Mouse (Mus musculus) lung, adult 18-20 months (tissue): ENCODE measurements around the gene Gm10912.
"Not testable (repeated sequence)": the region's sequence is repeated elsewhere in the genome, so short reads cannot be mapped to it uniquely, and the experiment has no call there.

ENCODE experiments used
- DNase-seq, 2 experiments: peaks; one replicate each; pipeline ENCODE4 v3.0.0; 2022; ENCODE audit warnings: mixed read lengths in 2 of 2

Gm10912 gene

DNA sequence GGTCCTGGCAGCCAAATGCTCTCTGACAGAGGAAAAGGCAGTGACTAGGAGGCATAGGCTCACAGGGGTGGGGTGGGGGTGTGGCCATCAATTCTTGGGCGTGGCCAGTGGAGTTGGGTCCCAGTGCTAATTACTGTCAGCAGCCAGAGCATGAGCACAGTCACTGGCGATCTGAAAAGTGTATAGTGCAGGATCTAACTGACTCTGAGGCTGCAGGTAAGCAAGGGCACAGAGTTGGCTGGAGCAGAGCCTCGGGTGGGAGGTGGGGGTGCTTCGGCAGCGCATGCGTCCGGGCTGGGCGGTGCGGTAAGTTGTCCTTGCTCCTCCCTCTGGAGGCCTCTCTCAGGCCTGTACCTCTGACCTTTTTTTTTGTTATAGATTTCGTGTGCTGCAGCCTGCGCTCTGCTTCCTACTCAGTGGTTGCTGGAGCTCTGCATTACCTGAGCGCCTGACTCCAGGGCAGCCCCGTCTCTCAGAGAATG is 4.1 kb downstream of the Gm10912 start, which contains the start of gene Cd59b:
Gene Cd59b, plus strand, starts transcription at position 146 of the 482 bp plus-strand sequence.
- DNase-seq, result peak; percentile 51 to 64

DNA sequence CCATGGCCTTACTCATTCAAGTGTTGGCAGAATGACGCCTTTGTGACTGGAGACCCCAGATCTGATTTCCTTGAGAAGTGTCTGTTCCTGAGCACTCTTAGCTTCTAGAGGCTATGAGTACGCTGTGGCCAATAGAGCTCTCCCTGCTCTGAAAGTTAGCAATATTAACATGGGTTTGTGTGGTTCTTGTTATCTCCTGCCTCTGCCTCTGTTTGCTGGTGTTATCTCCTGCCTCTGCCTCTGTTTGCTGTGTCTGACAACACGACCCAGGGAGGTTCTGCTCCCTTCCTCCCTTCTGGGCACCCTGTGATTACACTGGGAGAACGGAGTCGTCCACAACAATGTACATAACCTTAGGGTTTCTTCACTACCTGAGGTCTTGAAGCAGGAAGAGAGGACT is 12.7 kb downstream of the Gm10912 start:
- not testable (repeated sequence) for DNase-seq

DNA sequence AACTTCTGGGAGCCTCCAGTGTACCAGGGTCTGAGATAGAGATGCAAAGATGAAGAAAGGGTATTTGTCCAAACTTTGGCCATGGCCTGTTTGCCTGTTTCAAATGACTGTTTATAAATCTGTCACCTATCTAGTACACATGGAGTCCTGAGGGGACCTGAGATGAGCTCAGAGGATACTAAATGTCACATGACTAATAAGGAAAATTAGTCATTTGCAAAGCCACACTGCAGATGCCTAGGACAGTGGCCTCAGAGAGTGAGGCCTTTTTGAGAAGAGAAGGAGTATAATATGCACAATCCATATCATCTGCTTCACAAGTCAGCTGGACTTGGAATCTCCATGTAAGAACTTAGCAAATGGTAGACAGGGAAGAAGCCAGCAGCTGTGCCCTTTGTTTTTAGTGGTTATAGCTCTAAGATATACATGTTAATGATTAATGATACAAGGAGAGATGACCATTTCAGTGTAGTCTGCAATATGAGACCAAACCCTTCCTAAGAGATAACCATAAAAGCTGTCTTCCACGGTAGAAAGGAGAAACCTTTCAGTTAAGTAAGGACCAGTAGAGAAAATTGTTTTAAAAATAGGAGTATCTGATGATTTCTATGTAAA is 15.9 kb downstream of the Gm10912 start:
- DNase-seq, result not testable (repeated sequence)

DNA sequence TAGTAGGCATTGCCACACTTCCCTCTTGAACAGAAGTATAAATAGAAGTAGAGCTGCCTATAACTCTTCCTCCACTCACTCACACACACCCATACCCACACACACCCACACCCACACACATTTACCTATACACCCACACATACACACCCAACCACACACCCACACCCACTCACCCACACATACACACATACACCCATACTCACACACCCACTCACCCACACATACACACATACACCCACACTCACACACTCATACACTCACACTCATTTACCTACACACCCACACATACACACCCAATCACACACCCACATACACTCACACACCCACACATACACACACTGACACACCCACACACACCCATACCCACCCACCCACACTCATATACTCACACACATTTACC is 16.8 kb downstream of the Gm10912 start:
- DNase-seq, result no peak

DNA sequence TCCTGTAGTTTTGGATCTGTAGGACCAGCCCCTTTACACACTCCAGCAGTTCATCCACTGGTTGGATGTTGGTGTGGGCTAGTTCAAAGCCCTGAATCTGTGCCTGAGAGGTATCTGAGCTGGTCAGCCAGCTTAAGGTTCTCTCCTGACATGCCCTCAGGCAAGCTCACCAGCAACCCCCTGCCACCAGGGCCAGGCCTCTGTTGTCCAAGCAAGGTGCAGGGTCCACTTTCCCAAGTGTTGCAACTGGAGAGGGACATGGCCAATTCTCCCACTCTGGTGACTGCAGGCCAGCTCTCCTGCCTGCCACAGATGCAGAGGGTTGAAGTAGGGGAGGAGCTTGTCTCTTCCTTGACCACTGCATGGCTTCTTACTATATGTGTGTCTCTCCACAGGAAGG is 18.4 kb downstream of the Gm10912 start:
- not testable (repeated sequence) for DNase-seq

DNA sequence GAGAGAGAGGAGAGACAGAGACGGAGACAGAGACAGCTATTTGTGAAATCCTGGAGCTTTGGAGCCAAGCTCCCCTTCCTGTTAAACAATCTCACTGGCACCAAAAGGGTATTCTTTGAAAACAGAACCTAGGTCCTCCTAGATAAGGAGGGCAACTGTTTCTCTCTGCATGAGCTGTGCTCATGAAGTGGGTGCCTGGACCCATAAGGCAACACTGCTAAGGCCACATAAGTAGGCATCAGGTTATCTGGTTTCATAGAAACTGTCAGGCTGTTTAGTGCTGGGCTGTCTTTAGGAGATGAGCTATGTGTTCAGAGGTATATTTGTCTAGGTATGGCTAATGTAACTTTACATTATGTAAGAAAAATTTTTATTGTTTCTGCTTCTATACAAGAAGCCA is 21.9 kb downstream of the Gm10912 start:
- DNase-seq, result not testable (repeated sequence)

DNA sequence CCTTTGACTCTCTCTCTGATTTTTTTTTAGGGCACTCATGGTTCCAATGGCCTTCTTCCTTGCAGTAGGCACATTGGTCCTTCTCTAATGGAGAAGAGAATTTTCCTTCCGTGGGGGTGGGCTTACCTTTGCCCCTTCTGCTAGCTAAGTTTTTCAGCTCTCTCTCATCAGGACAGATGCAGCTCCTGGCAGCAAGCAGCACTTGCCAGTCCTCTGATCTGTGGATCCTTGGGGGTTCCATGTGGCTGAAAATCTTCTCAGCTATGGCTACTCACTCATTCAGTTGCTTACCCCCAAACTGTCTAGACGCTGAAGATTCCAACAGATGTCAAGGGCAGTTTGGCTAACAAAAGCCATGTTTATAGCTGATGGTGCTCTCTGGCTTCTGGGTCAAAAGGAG is 27.7 kb downstream of the Gm10912 start:
- DNase-seq, result no peak

DNA sequence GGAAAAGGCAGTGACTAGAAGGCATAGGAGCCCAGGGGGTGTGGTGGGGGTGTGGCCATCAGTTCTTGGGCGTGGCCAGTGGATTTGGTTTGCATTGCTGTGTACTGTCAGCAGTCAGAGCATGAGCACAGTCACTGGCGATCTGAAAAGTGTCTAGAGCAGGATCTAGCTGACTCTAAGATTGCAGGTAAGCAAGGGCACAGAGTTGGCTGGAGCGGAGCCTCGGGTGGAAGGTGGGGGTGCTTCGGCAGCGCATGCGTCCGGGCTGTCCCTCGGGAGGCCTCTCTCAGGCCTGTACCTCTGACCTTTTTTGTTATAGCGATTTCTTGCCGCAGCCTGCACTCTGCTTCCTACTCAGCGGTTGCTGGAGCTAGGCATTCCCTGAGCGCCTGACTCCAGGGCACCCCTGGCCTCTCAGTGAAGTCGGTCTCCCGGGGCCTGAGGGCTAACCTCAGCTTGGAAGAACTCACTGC is 30.2 kb downstream of the Gm10912 start, which contains the start of gene Cd59a:
Gene Cd59a, plus strand, starts transcription at position 61 of the 473 bp plus-strand sequence.
- DNase-seq, result peak; percentile 82 to 88

DNA sequence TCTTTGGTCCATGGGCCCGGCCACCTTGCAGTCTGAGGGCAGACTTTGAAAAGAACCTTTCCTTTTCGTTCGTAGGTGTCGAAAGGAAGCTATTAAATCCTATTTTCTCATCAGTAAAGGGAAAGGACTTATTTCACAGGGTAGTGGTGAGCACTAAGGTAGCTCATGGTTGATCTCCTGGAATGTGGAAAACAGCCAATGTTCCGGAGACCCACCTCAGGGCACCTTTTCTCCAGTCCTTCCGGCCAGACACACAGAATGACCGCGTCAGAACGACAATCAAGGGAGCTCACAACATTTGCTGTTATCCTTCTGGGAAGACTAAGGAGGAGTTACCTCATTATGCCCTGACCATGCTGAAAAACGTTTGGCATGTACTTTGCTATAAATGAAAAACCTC is 30.6 kb downstream of the Gm10912 start:
- no peak for DNase-seq

DNA sequence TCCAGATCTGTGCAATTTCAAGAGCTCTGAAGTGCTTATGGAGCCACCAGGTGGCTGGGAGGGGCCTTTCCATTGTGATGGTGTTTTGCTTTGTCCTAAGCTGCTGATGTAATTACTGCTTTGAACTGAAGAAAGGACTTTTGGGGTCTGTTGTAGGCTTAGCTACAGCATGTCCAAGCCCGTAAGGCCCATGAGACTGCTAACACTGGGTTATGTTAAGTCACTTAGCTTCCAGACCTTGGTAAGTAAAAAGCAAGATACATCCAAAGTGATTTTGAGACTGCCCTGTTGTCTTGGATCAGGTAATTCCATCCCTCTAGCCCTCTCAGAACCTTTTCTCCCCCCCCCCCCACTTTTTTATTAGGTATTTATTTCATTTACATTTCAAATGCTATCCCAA is 31.2 kb downstream of the Gm10912 start:
- not testable (repeated sequence) for DNase-seq

DNA sequence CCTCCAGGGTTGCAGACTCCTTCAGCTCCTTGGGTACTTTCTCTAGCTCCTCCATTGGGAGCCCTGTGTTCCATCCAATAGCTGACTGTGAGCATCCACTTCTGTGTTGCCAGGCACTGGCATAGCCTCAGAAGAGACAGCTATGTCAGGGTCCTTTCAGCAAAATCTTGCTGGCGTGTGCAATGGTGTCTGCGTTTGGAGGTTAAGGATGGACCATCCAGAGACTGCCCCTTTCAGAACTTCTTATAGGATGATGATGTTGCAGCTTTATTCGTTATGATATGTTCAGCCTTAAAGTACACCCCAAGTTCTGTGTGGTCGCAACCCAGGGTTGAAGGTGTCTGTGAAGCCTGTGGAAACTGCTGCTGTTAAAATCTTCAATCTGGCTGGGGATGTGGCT is 31.8 kb downstream of the Gm10912 start:
- not testable (repeated sequence) for DNase-seq

DNA sequence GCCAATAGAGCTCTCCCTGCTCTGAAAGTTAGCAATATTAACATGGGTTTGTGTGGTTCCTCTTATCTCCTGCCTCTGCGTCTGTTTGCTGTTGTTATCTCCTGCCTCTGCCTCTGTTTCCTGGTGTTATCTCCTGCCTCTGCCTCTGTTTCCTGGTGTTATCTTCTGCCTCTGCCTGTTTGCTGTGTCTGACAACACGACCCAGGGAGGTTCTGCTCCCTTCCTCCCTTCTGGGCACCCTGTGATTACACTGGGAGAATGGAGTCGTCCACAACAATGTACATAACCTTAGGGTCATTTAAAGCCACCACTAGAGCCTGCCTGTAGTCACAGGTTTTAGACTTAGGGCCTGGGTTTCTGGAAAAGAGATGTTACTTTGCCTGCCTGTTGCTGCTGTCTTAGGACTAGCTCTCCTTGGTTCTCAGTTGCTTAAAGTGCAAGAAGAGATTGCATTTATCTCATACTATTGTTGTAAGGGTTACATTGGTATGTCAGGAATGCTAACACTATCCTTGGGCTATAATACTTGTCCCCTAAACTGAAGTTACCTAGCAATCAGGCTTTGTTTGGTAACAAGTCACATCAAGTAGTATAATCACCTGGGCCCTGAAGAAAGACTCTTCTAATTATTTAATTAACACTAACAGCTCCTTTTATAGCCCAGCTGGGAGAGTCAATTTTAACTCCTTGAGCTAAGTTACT is 33.1 kb downstream of the Gm10912 start:
- DNase-seq, result no peak

DNA sequence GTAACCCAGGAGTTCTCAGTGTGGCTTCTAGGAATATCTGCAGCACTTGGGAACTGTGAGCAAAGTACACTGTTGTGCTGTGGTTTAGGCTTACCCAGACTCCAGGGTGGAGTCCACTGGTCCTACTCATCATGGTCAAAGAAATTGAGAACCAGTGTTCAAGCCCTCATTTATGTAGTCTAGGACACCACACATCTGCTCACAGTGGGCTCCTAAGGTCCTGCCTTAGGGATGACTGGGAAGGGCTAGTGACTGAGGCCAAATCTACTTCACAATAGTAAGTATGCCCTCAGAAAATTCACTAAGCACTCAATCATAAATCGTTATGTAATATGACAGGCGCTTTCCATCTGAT is 33.6 kb downstream of the Gm10912 start:
- DNase-seq, result no peak

DNA sequence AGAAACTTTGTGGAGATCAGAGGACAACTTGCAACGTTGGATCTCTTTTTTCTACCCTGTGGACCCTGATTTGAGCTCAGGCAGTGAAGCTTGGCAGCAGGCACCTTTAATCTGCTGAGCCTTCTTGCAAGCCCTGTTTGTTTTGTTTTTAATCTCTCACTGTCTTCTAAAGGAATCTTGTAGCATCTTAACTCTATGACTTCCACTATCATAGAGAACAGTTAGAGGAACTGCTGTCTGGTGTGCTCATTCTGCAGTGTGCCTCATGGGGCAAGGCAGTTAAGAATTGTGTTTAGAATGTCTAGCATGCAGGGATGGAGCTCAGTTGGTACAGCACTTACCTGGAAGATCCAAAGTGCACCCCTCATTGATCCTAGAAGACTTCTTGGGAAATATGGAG is 34.3 kb downstream of the Gm10912 start:
- no peak for DNase-seq

DNA sequence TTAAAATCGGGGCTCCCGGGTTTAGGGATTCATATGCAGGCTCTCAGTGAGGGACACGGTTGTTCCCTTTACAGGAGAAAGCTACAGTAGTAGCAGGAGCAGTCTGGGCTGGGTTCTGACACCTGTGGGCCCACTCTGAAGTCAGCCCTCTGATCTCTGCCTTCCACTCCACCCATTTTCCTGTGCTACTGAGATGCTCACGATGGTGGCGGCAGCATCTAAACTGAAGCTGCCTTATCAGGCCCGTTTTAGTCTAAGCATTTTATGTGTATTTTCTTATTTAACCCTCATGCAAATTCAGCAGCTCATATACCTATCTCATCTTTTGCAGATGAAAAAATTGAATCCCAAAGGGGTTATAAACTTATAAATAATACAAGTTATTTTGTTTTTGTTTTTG is 39.2 kb downstream of the Gm10912 start:
- DNase-seq, result no peak

DNA sequence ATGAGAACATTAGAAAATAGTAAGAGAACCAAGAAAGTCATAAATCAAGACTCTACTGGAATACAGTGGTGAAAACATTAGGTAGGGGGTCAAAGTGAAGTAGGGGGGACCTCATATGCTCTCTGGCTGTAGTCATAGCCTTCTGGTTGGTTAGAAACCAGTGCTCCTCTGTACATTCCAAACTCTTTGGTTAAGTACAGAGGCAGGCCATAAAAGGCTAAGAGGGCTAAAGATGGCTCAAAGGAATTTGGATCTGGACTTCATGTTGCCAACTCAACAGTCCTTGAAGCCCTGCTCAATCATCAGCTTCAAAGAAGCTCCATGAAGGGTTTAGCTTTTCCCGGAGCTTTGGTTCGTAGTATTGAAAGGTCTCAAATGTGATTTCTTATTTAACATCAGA is 43.4 kb downstream of the Gm10912 start:
- DNase-seq, result not testable (repeated sequence)

DNA sequence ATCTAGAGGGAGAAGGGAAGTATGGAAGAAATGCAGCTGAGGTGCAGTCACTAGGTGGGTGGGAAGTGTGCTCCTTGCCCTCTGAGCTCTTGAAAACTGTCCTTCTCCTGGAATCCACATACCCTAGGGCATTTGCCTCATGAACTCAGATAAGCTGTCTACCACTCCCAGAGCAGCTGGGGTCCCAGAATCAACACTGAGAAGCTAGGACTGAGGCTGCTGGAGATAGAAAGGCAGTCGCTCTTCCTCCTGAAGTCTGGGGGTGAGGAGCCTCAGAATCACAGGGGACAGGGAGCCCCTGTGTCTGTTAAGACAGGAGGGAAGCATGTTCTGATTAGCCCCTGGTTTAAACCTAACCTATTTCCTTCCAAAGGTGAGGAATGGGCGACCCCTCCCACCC is 43.9 kb downstream of the Gm10912 start:
- no peak for DNase-seq

DNA sequence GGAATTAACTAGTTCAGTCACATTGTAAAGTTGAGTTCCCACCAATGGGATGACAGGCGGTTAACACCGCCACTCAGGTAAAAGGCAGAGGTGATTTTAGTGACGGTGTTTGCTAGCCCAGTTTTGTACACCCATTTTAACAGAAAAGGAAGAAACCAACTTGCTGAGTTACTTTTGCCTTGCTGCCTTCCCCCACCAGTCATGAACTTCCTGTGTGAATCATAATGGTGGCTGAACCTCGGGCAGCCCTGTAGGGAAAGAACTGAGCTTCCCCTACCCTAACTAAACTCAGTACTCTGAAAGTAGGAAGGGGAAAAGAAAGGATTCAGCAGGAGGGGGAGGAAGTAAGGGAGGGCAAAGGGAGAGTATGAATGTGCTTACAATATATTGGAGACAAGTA is 44.4 kb downstream of the Gm10912 start:
- no peak for DNase-seq

DNA sequence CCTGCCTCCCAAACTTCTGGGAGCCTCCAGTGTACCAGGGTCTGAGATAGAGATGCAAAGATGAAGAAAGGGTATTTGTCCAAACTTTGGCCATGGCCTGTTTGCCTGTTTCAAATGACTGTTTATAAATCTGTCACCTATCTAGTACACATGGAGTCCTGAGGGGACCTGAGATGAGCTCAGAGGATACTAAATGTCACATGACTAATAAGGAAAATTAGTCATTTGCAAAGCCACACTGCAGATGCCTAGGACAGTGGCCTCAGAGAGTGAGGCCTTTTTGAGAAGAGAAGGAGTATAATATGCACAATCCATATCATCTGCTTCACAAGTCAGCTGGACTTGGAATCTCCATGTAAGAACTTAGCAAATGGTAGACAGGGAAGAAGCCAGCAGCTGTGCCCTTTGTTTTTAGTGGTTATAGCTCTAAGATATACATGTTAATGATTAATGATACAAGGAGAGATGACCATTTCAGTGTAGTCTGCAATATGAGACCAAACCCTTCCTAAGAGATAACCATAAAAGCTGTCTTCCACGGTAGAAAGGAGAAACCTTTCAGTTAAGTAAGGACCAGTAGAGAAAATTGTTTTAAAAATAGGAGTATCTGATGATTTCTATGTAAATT is 45.7 kb downstream of the Gm10912 start:
- not testable (repeated sequence) for DNase-seq

DNA sequence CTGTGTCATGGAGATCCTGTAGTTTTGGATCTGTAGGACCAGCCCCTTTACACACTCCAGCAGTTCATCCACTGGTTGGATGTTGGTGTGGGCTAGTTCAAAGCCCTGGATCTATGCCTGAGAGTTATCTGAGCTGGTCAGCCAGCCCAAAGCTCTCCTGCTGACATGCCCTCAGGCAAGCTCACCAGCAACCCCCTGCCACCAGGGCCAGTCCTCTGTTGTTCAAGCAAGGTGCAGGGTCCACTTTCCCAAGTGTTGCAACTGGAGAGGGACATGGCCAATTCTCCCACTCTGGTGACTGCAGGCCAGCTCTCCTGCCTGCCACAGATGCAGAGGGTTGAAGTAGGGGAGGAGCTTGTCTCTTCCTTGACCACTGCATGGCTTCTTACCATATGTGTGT is 47.9 kb downstream of the Gm10912 start:
- not testable (repeated sequence) for DNase-seq

DNA sequence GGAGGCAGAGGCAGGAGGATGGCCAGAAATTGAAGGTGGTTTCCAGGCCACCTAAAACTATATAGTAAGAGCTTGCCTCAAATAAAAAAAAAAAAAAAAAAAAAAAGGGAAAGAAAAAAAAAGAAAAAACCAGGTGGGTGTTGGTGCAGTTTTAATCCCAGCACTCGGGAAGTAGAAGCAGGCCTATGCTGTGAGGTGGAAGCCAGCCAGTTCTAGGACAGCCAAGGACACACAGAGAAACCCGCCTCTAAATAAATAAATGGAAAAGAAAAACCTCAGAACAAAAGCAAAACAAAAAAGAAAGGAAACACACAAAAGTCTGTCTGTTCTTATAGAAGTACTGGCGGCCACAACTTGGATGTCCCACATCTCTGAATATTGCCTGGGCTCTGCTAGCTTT is 49.3 kb downstream of the Gm10912 start:
- DNase-seq, result no peak
